Mouse (Mus musculus) stomach, postnatal 0 days (tissue): ENCODE results near the gene Fgf18.

ENCODE experiments used
- CTCF ChIP-seq: IDR thresholded peaks from 2 replicates; pipeline ENCODE4 v1.5.1; 2016; ENCODE audit warnings: antibody characterized with exemption, low read depth, mild to moderate bottlenecking, moderate library complexity
- EP300 ChIP-seq: optimal IDR thresholded peaks from 2 replicates; pipeline ENCODE3; 2016; ENCODE audit warnings: antibody characterized with exemption

DNA sequence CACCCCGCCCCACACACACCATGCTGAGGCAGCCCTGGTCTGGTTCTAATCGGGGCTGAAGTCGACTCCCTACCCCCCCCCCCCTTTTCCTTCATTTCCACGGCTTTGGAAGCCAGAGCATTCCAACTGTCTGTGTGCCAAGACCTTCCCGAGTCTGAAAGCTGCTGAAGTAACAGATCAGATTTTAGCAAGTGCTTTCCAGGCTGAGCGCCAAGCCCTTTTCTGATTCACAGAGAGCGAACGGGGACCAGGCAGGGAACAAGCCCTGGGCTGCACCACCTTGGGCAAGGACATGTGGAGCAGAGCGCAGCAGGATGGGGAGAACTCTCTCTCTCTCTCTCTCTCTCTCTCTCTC, 1.1 kb downstream of the Fgf18 start:
- TF ChIP-seq CTCF (no peak), EP300 (no peak)
